Mouse (Mus musculus) lung, embryonic 16.5 days (tissue): ENCODE results near the gene Homer3. TPM values are rescaled to one million over a fixed set of nuclear protein-coding genes. Genes with fewer than 3 reads are reported as not detected.
A peak's percentile ranks its signal among the peaks of the same experiment; 100 is the strongest.

Experiments used
- ATAC-seq: fragments of 200-750 bp; cut with Nextera tagmentation; 2 replicates; pipeline ENCODE4 v1.8.0; 2017; ENCODE audit warnings: low read depth, mild to moderate bottlenecking, moderate library complexity
- H3K27ac ChIP-seq: fragments of 300-500 bp; sonication (generic); 2 replicates; pipeline ENCODE4 v1.5.1; 2014; ENCODE audit warnings: mild to moderate bottlenecking, control low read depth, low read length
- H3K27me3 ChIP-seq: fragments of 300-500 bp; sonication (generic); 2 replicates; pipeline ENCODE4 v1.6.1; 2014; ENCODE audit warnings: low read depth, low read length, mixed read lengths; ENCODE audit not compliant: control insufficient read depth, insufficient read depth
- H3K36me3 ChIP-seq: fragments of 300-500 bp; sonication (generic); 2 replicates; pipeline ENCODE4 v1.6.1; 2014; ENCODE audit warnings: low read length; ENCODE audit not compliant: control insufficient read depth, insufficient read depth
- H3K4me1 ChIP-seq: fragments of 300-500 bp; sonication (generic); replicated peaks from 2 replicates; pipeline ENCODE4 v1.6.1; 2014; ENCODE audit warnings: low read length, mixed read lengths; ENCODE audit not compliant: control insufficient read depth, insufficient read depth
- H3K4me2 ChIP-seq: fragments of 300-500 bp; sonication (generic); 2 replicates; pipeline ENCODE4 v1.6.1; 2014; ENCODE audit warnings: low read depth, low read length, control low read depth
- H3K4me3 ChIP-seq: fragments of 300-500 bp; sonication (generic); 2 replicates; pipeline ENCODE4 v1.5.1; 2014; ENCODE audit warnings: mild to moderate bottlenecking, low read length, control low read depth
- H3K9ac ChIP-seq: fragments of 300-500 bp; sonication (generic); 2 replicates; pipeline ENCODE4 v1.6.1; 2014; ENCODE audit warnings: low read length, control low read depth
- H3K9me3 ChIP-seq: fragments of 300-500 bp; sonication (generic); 2 replicates; pipeline ENCODE4 v1.6.1; 2016; ENCODE audit warnings: low read length; ENCODE audit not compliant: control insufficient read depth
- WGBS: fragments of 180-500 bp; shearing (Covaris S2); extraction: QIAGEN DNeasy Blood & Tissue Kit; methylation state at CpG from one replicate; pipeline ENCODE4 v1.1.7; 2014; 5-methylcytosine and 5-hydroxymethylcytosine counted together
- polyA plus RNA-seq: library from polyadenylated mRNA; unstranded; fragments of >200 nt; fragmentation: Nextera tagmentation; extraction: Ambion mirVana; gene quantifications from 2 replicates; pipeline ENCODE4 v1.2.1, GENCODE M21; 2015

Gene Homer3
- polyA plus RNA-seq, 1 experiment from 2014 or later, result 60.0 TPM

GRCm38 (mm10) chr8:70302358-70302890 is 19.8 kb downstream of the Homer3 start, which contains the start of the genes Ddx49 and Cope:
Ddx49 (minus strand) TSS chr8:70302489.
Cope (plus strand) TSS chr8:70302518.
- Histone ChIP-seq H3K9me3 (no peaks in the 10 kb centered on the region), H3K9ac (peak within 1 kb of the TSS; percentile 83), H3K36me3 (peaks cover 24% of the 10 kb centered on the region), H3K4me2 (peak within 1 kb of the TSS; percentile 77), H3K4me1 (peaks cover 15% of the 10 kb centered on the region), H3K27ac (peak within 1 kb of the TSS; percentile 76), H3K4me3 (peak within 1 kb of the TSS; percentile 79), H3K27me3 (no peaks in the 10 kb centered on the region)
- ATAC-seq, result peak; percentile 93
- under 1% methylated on average over 40 of the region's 40 CpGs for WGBS

DNA sequence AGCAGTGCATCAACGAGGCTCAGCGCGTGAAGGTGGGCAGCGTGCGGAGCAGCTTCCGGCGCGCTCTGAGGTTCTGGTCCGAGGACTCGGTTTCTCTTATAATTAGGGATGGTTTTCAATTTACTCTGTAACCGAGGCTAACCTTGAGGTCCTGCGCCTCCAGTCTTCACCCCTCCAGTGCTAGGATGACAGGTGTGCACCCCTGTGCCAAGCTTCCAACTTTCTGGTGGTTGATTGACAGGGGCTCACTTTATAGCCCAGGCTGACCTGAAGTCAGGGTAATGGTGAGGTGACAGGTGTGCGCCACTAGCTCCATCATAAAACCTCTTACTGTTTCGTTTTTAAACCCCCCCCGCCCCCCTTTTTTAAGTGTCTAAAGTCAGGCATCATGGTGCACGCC is 20.3 kb downstream of the Homer3 start:
- no peaks in the 10 kb centered on the region for H3K27me3 ChIP-seq
- H3K9me3 ChIP-seq, result no peaks in the 10 kb centered on the region
- peaks cover 15% of the 10 kb centered on the region for H3K4me1 ChIP-seq
- H3K36me3 ChIP-seq, result peaks cover 23% of the 10 kb centered on the region
- H3K9ac ChIP-seq, result peak overlapping the region; percentile 83
- H3K4me2 ChIP-seq, result peak overlapping the region; percentile 77
- peak overlapping the region; percentile 76 for H3K27ac ChIP-seq
- 3% methylated on average over 16 of the region's 16 CpGs for WGBS
- peak; percentile 21; the same call in 1 of the 2 replicates for ATAC-seq
- H3K4me3 ChIP-seq, result peak overlapping the region; percentile 79

DNA sequence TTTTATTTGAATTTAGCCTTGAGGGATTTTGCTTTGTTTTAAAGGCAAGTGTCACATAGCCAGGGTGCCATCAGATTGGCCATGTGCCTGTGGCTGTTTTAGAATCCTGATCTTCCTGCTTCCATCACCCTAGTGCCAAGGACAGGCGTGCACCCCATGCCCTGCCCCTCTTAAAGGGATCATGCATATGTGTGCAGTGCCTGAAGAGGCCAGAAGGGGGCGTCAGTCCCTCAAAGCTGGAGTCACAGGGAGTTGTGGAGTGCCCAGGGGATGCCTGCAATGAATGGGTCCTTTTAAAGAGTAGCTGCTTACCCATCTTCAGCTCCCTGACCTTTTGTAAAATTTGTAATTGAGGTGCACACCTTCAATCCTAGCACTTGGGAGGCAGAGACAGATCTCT is 26.7 kb downstream of the Homer3 start:
- ATAC-seq, result no peak
- 20% methylated on average over 2 of the region's 2 CpGs for WGBS
- no peaks in the 10 kb centered on the region for H3K4me1 ChIP-seq
- no peak overlapping the region for H3K27ac ChIP-seq
- H3K9me3 ChIP-seq, result no peaks in the 10 kb centered on the region
- H3K9ac ChIP-seq, result no peak overlapping the region
- no peak overlapping the region for H3K4me2 ChIP-seq
- H3K4me3 ChIP-seq, result no peak overlapping the region
- H3K27me3 ChIP-seq, result no peaks in the 10 kb centered on the region
- H3K36me3 ChIP-seq, result peaks cover 44% of the 10 kb centered on the region

GRCm38 (mm10) chr8:70313399-70313798 is 30.8 kb downstream of the Homer3 start:
- Histone ChIP-seq H3K4me1 (peaks cover 23% of the 10 kb centered on the region), H3K4me3 (no peak overlapping the region), H3K9ac (no peak overlapping the region), H3K9me3 (no peaks in the 10 kb centered on the region), H3K27ac (no peak overlapping the region), H3K36me3 (peaks cover 21% of the 10 kb centered on the region), H3K4me2 (no peak overlapping the region), H3K27me3 (no peaks in the 10 kb centered on the region)
- WGBS, result 58% methylated on average over 2 of the region's 2 CpGs
- no peak for ATAC-seq

GRCm38 (mm10) chr8:70315624-70316510 is 33.2 kb downstream of the Homer3 start, which contains the start of gene Cers1:
Cers1 (plus strand) TSS chr8:70315775.
- H3K4me3 ChIP-seq, result peak within 1 kb of the TSS; percentile 60
- no peaks in the 10 kb centered on the region for H3K27me3 ChIP-seq
- H3K27ac ChIP-seq, result no peak within 1 kb of the TSS
- 1% methylated on average over 65 of the region's 66 CpGs for WGBS
- H3K9ac ChIP-seq, result peak within 1 kb of the TSS; percentile 60
- no peaks in the 10 kb centered on the region for H3K9me3 ChIP-seq
- peaks cover 12% of the 10 kb centered on the region for H3K36me3 ChIP-seq
- peaks cover 23% of the 10 kb centered on the region for H3K4me1 ChIP-seq
- peak within 1 kb of the TSS; percentile 85 for H3K4me2 ChIP-seq
- ATAC-seq, result peak; percentile 81

GRCm38 (mm10) chr8:70316511-70317504 is 34.2 kb downstream of the Homer3 start:
- H3K4me3 ChIP-seq, result peak overlapping the region; percentile 60
- H3K4me2 ChIP-seq, result peak overlapping the region; percentile 85
- WGBS, result 12% methylated on average over 15 of the region's 15 CpGs
- H3K9me3 ChIP-seq, result no peaks in the 10 kb centered on the region
- no peaks in the 10 kb centered on the region for H3K27me3 ChIP-seq
- H3K27ac ChIP-seq, result no peak overlapping the region
- peaks cover 6% of the 10 kb centered on the region; the same call in 1 of the 2 replicates for H3K36me3 ChIP-seq
- H3K4me1 ChIP-seq, result peaks cover 23% of the 10 kb centered on the region
- ATAC-seq, result peak; percentile 79
- H3K9ac ChIP-seq, result no peak overlapping the region; the same call in 1 of the 2 replicates

GRCm38 (mm10) chr8:70317872-70318271 is 35.2 kb downstream of the Homer3 start:
- 82% methylated on average over 5 of the region's 5 CpGs for WGBS

DNA sequence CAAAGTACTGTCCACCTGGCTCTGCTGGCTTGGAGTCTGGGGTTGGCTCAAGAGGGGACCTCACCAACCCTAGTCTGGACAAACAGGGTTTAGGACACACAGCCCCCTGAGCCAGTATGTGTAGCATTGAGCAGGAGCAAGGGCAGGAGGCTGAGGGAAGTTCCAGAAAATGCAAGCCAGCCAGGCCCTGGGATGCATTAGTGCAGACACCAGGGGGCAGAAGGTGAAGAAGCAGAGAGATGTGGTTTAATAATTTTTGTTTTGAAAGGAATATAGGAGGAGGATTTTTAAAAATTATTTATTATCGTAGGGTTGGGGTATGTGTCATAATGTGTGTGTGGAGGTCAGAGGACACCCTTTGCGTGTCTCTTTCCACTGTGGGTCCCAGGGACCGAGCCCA is 41.1 kb downstream of the Homer3 start:
- H3K4me2 ChIP-seq, result no peak overlapping the region
- no peak overlapping the region for H3K4me3 ChIP-seq
- no peak for ATAC-seq
- no peak overlapping the region for H3K9ac ChIP-seq
- WGBS, result 90% methylated on average over 3 of the region's 3 CpGs
- H3K4me1 ChIP-seq, result no peaks in the 10 kb centered on the region
- no peak overlapping the region for H3K27ac ChIP-seq
- no peaks in the 10 kb centered on the region for H3K36me3 ChIP-seq
- H3K27me3 ChIP-seq, result no peaks in the 10 kb centered on the region
- no peaks in the 10 kb centered on the region for H3K9me3 ChIP-seq

More at GRCm38 (mm10) chr8:70317872-70318271, 35.2 kb downstream of the Homer3 start:
- peaks cover 5% of the 10 kb centered on the region; the same call in 1 of the 2 replicates for H3K36me3 ChIP-seq
- H3K4me1 ChIP-seq, result peaks cover 23% of the 10 kb centered on the region
- H3K9ac ChIP-seq, result no peak overlapping the region
- no peaks in the 10 kb centered on the region for H3K27me3 ChIP-seq
- no peaks in the 10 kb centered on the region for H3K9me3 ChIP-seq
- no peak for ATAC-seq
- no peak overlapping the region for H3K4me3 ChIP-seq
- no peak overlapping the region for H3K4me2 ChIP-seq
- H3K27ac ChIP-seq, result no peak overlapping the region
